Mouse (Mus musculus) megakaryocyte, embryonic 14.5 days (primary cell): ENCODE measurements around the gene Tmem136.

Source experiments
- FLI1 ChIP-seq: IDR thresholded peaks from 2 replicates; pipeline ENCODE4 v1.6.1; 2012; ENCODE audit warnings: low read length, inconsistent platforms, mixed read lengths
- GATA1 ChIP-seq: IDR thresholded peaks from 3 replicates; pipeline ENCODE4 v1.6.1; 2012; ENCODE audit warnings: mixed read lengths, low read length, inconsistent platforms, borderline replicate concordance

DNA sequence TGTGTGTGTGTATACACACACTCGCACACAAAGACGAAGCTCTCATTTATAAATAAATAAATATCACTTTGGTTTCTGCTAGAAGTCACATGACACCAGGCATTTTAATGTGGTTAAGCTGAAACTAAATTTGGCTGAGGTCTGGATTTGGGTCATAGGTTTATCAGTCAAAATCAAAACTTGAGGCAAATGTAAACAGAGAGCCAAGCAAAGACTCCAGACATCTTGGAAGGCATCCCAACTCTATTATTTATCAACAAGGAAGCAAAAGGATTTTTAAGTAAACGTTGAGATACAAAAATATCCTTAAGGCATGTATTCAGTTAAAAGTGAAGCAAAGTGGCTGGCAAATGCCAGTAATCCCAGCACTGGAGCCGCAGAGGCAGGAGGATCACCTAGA, 1.5 kb downstream of the Tmem136 start:
- TF ChIP-seq GATA1 (no peak), FLI1 (no peak)
